Mouse (Mus musculus) forebrain, embryonic 13.5 days (tissue): ENCODE data around the gene Shmt1. TPM values are rescaled to one million over a fixed set of nuclear protein-coding genes. Genes with fewer than 3 reads are reported as not detected.

Experiments used
- ATAC-seq: fragments of 200-750 bp; cut with Nextera tagmentation; 2 replicates; pipeline ENCODE4 v1.8.0; 2017
- H3K27ac ChIP-seq: fragments of 300-500 bp; sonication (generic); 2 replicates; pipeline ENCODE4 v1.5.1; 2015; ENCODE audit warnings: inconsistent platforms, mild to moderate bottlenecking, moderate library complexity
- H3K27me3 ChIP-seq: fragments of 300-500 bp; sonication (generic); 2 replicates; pipeline ENCODE4 v1.6.1; 2015; ENCODE audit warnings: mild to moderate bottlenecking, inconsistent platforms
- H3K36me3 ChIP-seq: fragments of 300-500 bp; sonication (generic); 2 replicates; pipeline ENCODE4 v1.6.1; 2015; ENCODE audit warnings: mild to moderate bottlenecking, inconsistent platforms; ENCODE audit not compliant: poor library complexity, severe bottlenecking
- H3K4me1 ChIP-seq: fragments of 300-500 bp; sonication (generic); 2 replicates; pipeline ENCODE4 v1.6.1; 2015; ENCODE audit warnings: inconsistent platforms
- H3K4me2 ChIP-seq: fragments of 300-500 bp; sonication (generic); 2 replicates; pipeline ENCODE4 v1.6.1; 2015; ENCODE audit warnings: inconsistent platforms, mild to moderate bottlenecking, moderate library complexity
- H3K4me3 ChIP-seq: fragments of 300-500 bp; sonication (generic); 2 replicates; pipeline ENCODE4 v1.5.1; 2015; ENCODE audit warnings: mild to moderate bottlenecking, inconsistent platforms
- H3K9ac ChIP-seq: fragments of 300-500 bp; sonication (generic); 2 replicates; pipeline ENCODE4 v1.6.1; 2015; ENCODE audit warnings: mild to moderate bottlenecking, inconsistent platforms
- H3K9me3 ChIP-seq: fragments of 300-500 bp; sonication (generic); replicated peaks from 2 replicates; pipeline ENCODE4 v1.6.1; 2016; ENCODE audit warnings: inconsistent platforms
- WGBS: fragments of 180-500 bp; shearing (Covaris S2); methylation state at CpG from one replicate; pipeline ENCODE4 v1.1.7; 2015; 5-methylcytosine and 5-hydroxymethylcytosine counted together
- polyA plus RNA-seq: library from polyadenylated mRNA; unstranded; fragments of >200 nt; fragmentation: Nextera tagmentation; extraction: Ambion mirVana; gene quantifications from 2 replicates; pipeline ENCODE4 v1.2.1, GENCODE M21; 2015

Shmt1 gene
- polyA plus RNA-seq, 1 experiment from 2014 or later: 36.9 TPM

DNA sequence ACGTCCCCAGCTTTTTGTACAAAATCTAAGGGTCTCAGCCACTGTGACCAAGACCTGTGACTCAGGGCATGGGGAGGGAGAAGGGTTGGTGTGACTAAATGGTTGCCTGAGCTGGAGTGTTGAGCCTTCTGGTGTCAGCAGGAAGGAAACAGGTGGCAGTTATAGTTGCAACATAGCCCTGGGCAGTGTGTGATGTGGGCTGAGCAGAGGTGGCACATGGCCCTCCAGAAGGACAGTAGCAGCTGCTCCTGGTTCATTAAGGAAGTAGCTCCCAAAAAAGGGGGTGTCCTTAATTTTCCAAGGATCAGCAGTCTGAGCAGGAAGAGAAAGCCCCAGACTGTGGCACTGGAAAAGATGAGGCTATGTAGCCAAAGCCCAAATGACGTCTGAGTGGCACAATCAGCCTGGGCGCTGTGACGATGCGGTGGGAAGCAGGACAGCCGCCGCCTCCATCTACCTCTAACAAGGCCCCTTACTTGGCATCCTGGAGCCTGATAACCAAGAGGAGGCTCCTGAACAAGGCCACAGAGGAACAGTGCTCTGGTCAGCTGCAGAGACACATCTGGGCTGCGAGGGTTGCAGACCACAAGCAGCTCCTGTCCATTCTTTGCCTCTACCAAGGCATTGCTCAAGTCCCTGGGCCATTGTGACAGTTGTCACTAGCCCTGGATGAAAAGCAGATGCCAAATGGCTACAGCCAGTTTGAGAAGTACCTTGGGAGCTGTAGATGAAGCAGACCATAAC is 27.2 kb downstream of the Shmt1 start:
- H3K9me3 ChIP-seq: no peaks in the 10 kb centered on the region
- peaks cover 83% of the 10 kb centered on the region for H3K36me3 ChIP-seq
- 88% methylated on average over 8 of the region's 8 CpGs for WGBS
- H3K4me3 ChIP-seq: no peak overlapping the region
- no peak overlapping the region for H3K4me2 ChIP-seq
- H3K27me3 ChIP-seq: no peaks in the 10 kb centered on the region
- peaks cover 36% of the 10 kb centered on the region for H3K4me1 ChIP-seq
- no peak overlapping the region for H3K9ac ChIP-seq
- ATAC-seq: no peak
- no peak overlapping the region for H3K27ac ChIP-seq

DNA sequence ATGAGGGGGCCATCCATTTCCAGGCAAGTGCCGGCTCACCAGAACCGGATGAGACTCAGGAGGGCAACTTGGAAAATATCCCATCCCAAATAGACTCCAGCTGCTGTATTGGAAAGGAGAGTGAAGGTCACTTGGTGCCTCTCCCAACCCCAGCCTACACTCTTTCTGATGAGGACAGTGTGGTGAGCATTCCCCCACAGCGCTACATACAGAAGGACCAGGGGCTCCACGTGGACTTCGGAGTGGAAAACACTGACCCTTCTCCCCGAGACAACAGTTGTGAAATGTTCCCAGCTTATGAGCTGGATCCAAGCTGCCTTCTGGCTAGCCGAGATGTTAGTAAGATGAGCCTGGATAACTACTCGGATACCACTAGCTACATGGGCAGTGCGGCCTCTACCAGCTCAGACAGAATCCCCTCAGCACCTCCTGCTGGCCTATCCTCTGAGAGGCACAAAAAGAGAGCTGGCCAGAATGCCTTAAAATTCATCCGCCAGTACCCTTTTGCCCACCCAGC is 31.8 kb downstream of the Shmt1 start:
- 90% methylated on average over 10 of the region's 10 CpGs for WGBS
- Histone ChIP-seq H3K4me1 (peaks cover 70% of the 10 kb centered on the region), H3K36me3 (peaks cover 47% of the 10 kb centered on the region), H3K9ac (peak overlapping the region; percentile 56), H3K9me3 (no peaks in the 10 kb centered on the region), H3K4me2 (peak overlapping the region; percentile 54), H3K4me3 (peak overlapping the region; percentile 6), H3K27me3 (no peaks in the 10 kb centered on the region), H3K27ac (no peak overlapping the region)
- ATAC-seq: no peak

DNA sequence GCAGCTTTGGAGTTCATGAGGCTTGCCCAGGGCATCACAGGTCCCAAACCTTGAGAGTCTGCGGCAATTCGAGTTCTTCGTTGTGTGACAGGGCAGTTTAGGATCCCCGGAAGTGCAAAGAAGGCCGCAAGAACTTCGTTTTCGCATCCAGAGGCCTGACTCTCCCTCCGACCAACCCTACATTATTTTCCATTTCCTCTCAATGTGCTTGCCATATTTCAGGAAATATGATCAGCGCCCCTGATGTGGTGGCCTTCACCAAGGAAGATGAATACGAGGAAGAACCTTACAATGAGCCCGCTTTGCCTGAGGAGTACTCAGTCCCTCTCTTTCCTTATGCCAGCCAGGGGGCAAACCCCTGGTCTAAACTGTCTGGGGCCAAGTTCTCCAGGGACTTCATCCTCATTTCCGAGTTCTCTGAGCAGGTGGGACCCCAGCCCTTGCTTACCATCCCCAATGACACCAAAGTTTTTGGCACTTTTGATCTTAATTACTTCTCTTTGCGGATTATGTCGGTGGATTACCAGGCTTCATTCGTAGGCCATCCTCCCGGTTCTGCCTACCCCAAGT is 33.6 kb downstream of the Shmt1 start:
- Histone ChIP-seq H3K9me3 (no peaks in the 10 kb centered on the region), H3K9ac (peak overlapping the region; percentile 80), H3K36me3 (peaks cover 31% of the 10 kb centered on the region), H3K27ac (no peak overlapping the region), H3K4me3 (peak overlapping the region; percentile 91), H3K27me3 (no peaks in the 10 kb centered on the region), H3K4me1 (peaks cover 77% of the 10 kb centered on the region), H3K4me2 (peak overlapping the region; percentile 86)
- ATAC-seq: no peak
- WGBS: 27% methylated on average over 16 of the region's 16 CpGs

DNA sequence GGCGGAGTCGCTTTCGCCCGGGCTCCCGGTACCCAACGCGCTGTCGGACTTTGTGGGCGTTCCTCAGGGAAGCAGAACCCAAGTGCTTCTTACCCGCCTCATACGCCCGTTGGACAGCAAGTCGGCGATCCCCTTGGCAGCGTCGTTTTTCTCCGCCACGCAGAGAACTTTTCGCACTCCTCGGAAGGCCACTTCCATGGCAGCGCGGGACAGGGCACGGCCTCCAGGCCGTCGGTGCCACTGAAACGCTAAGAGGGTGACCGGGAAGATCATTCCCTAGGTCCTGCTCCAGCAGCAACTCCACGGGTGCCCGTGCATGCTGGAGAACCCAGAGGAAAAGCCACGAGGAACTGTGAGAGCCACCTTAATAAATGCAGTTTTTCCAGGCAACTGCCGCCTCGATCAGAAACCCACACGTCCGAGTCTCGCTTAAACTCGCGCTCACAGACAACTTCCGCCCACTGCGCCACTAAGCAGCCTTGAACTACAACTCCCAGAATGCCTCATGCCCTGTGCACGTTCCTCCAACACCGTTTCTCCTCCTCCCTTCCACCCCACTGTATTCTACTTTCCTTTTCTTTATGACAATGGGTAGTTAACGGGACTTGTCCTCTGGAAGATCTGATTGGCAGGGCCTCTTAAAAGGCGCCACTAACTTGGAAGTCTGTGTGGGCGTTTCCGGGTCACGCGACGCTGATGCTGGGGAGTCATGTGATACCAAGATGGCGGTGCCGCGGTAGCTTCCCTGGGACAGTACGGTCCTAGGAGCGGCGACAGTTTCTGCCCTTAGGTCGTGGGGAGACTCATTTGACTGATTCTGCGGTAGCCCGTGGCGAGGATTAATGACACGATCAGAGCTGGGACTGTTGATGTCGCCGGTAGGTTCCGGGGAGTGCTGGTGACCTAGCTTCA is 34.4 kb downstream of the Shmt1 start, which contains the start of the genes Top3a and Smcr8:
TSS of gene Top3a (minus strand) at position 537 of the 912 bp plus-strand sequence.
TSS of gene Smcr8 (plus strand) at position 696 of the 912 bp plus-strand sequence.
- no peaks in the 10 kb centered on the region for H3K9me3 ChIP-seq
- peak within 1 kb of the TSS; percentile 70 for H3K27ac ChIP-seq
- peaks cover 26% of the 10 kb centered on the region for H3K36me3 ChIP-seq
- H3K27me3 ChIP-seq: no peaks in the 10 kb centered on the region
- H3K4me1 ChIP-seq: peaks cover 69% of the 10 kb centered on the region
- peak within 1 kb of the TSS; percentile 86 for H3K4me2 ChIP-seq
- peak within 1 kb of the TSS; percentile 91 for H3K4me3 ChIP-seq
- peak; percentile 99 for ATAC-seq
- H3K9ac ChIP-seq: peak within 1 kb of the TSS; percentile 80
- WGBS: under 1% methylated on average over 62 of the region's 62 CpGs

DNA sequence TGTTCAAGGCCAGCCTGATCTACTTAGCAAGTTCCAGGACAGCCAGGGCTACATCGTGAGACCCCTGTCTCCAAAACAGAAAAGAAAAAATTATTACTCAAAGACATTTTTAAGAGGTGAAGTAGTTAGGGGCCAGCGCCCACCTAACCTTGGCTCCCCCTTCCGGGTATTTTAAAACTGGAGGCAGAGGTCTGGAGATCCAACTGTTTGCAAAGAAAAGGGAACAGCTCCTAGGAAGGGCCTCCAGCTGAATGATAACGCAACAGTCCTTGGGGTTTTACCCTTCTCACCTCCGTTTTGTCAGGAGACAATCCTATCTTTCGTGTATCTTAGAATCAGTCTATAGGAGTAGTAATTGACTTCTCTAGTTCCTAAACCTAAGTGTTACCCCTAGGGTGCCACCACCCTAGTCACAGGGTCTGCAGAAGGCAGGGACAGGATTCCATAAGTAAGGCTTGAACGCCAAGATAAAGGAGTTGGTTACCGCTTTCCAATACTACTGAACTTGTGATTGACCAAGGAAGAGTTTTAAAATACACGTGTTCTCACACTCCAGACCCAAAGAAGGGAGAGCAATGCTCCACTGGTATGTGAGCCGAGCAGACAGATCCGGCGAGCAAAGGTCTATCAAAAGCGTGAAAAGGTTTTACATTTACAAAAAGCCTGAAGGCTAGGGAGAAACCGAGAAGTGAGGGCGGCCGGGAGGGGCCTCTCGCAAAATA is 35.2 kb downstream of the Shmt1 start:
- Histone ChIP-seq H3K9me3 (no peaks in the 10 kb centered on the region), H3K4me3 (peak overlapping the region; percentile 91), H3K4me2 (peak overlapping the region; percentile 86), H3K27me3 (no peaks in the 10 kb centered on the region), H3K36me3 (peaks cover 22% of the 10 kb centered on the region), H3K9ac (peak overlapping the region; percentile 80), H3K4me1 (peaks cover 61% of the 10 kb centered on the region), H3K27ac (no peak overlapping the region)
- WGBS: 5% methylated on average over 17 of the region's 17 CpGs
- no peak for ATAC-seq

DNA sequence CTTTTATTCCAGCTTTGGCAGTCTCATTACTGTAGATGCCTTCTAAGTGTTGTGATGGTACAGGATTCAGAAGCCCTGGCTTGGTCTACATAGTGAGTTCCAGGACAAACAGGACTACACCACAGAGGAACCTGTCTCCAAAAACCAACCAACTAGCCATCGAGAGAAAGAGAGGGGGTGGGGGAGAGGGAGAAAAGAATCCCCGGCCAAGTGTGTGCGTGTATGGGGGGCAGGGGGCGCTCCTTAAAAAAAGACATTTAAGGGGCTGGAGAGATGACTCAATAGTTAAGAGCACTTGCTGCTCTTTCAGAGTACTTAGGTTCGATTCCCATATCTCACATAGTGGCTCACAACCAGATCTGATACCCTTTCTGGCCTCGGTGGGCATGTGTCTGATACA is 35.9 kb downstream of the Shmt1 start:
- no peaks in the 10 kb centered on the region for H3K9me3 ChIP-seq
- H3K4me2 ChIP-seq: peak overlapping the region; percentile 86
- 53% methylated on average over 6 of the region's 6 CpGs for WGBS
- no peak overlapping the region for H3K27ac ChIP-seq
- H3K4me1 ChIP-seq: peaks cover 54% of the 10 kb centered on the region
- H3K4me3 ChIP-seq: peak overlapping the region; percentile 91
- no peak for ATAC-seq
- H3K27me3 ChIP-seq: no peaks in the 10 kb centered on the region
- H3K36me3 ChIP-seq: peaks cover 17% of the 10 kb centered on the region
- H3K9ac ChIP-seq: peak overlapping the region; percentile 80; the same call in 1 of the 2 replicates

DNA sequence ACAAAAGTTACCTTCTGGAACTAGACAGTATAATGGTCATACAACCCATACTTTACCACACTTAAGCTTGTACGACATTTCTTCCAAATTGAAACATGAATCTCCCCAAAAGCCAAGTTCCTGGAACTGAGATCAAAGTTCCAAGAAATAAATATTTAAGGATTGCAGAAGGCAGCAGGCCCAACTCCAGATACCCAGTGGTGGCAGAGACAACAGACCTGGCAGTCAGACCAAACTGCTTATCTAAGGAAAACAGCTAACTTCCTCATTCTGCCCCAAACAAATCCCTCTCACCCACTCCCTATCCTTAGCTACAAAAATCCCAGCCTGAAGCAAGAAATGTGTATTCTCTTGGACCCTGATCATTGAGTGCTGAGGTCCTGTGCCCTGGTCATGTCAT is 36.7 kb downstream of the Shmt1 start:
- Histone ChIP-seq H3K4me2 (peak overlapping the region; percentile 86), H3K27ac (no peak overlapping the region), H3K4me3 (no peak overlapping the region), H3K9me3 (no peaks in the 10 kb centered on the region), H3K4me1 (peaks cover 47% of the 10 kb centered on the region), H3K36me3 (peaks cover 12% of the 10 kb centered on the region), H3K9ac (no peak overlapping the region), H3K27me3 (no peaks in the 10 kb centered on the region)
- WGBS: 86% methylated on average over 1 of the region's 1 CpGs
- ATAC-seq: no peak

DNA sequence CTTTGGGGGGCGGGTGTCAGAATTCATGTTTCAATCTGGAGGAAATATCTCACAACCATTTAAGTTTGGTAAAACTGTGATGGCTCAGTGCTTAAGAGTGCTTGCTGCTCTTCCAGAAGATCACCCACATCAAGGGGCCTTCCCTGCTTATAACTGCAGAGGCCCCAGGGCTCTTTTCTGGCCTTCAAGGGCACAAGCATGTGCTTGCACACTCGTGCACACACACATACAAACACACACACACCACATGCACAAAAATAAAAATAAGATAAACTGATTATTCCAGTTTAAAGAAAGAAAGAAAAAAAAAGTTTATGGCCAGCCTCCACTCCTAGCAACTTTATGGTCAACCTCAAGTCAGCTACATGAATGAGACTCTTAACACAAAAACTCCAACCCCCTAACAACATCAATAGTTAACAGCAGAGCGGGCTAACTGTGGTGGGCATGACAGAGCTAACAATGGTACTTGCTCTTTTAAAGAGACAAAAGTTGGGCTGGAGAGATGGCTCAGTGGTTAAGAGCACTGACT is 37.3 kb downstream of the Shmt1 start:
- Histone ChIP-seq H3K9ac (no peak overlapping the region), H3K4me3 (no peak overlapping the region), H3K27me3 (no peaks in the 10 kb centered on the region), H3K9me3 (no peaks in the 10 kb centered on the region), H3K4me2 (no peak overlapping the region), H3K27ac (no peak overlapping the region), H3K4me1 (peaks cover 40% of the 10 kb centered on the region), H3K36me3 (peaks cover 6% of the 10 kb centered on the region; the same call in 1 of the 2 replicates)
- ATAC-seq: no peak
- WGBS: 81% methylated on average over 3 of the region's 3 CpGs

DNA sequence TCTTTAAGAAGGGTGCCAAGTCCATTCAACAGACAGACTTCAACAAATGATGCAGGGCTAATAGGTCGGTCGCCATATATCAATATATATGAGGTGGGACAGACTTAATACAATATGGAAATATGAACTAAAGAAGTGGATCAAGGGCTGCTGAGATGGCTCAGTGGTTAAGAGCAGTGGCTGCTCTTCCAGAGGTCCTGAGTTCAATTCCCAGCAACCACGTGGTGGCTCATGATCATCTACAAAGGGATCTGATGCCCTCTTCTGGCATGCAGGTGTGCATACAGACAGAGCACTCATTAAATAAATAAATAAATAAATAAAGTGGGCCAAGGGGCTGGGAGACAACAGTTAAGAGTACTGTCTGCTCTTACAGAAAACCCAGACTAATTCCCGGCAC is 39.4 kb downstream of the Shmt1 start:
- Histone ChIP-seq H3K9ac (no peak overlapping the region), H3K27me3 (no peaks in the 10 kb centered on the region), H3K27ac (no peak overlapping the region), H3K9me3 (no peaks in the 10 kb centered on the region), H3K4me1 (peaks cover 27% of the 10 kb centered on the region), H3K4me3 (no peak overlapping the region), H3K4me2 (no peak overlapping the region), H3K36me3 (no peaks in the 10 kb centered on the region)
- no peak for ATAC-seq
- 81% methylated on average over 4 of the region's 4 CpGs for WGBS

DNA sequence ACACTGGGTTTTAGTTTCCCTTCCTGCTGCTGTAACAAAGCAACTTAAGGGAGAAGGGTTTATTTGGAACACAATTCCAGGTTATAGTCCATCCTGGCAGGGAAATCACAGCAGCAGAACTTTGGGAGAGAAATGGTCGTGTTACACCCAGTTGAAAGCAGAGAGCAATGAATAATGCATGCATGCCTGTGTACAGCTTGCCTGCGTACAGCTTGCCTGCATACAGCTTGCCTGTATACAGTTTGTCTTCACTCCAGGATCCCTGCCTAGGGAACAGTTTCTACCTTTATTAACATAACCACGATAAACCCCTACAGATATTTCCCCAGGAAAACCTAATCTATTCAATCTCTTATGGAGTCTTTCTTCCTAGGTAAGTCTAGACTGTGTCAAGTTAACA is 40.7 kb downstream of the Shmt1 start:
- H3K4me3 ChIP-seq: no peak overlapping the region
- no peaks in the 10 kb centered on the region for H3K36me3 ChIP-seq
- H3K9ac ChIP-seq: no peak overlapping the region
- 75% methylated on average over 3 of the region's 3 CpGs for WGBS
- H3K9me3 ChIP-seq: no peaks in the 10 kb centered on the region
- H3K27me3 ChIP-seq: no peaks in the 10 kb centered on the region
- H3K4me1 ChIP-seq: peaks cover 19% of the 10 kb centered on the region
- no peak for ATAC-seq
- H3K27ac ChIP-seq: no peak overlapping the region
- no peak overlapping the region for H3K4me2 ChIP-seq

DNA sequence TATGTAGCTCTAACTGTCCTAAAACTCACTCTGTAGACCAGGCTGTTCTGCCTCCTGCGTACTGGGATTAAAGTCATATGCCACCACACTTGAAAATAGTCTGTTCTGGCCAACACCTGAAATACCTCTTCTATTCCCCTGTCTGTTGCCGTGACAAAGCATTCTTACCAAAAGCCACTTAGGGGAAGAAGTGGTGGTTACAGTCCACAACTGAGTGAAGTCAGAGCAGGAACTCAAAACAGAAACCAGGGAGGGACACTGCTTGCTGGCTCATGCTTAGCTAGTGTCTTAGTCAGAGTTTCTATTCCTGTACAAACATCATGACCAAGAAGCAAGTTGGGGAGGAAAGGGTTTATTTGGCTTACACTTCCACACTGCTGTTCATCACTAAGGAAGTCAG is 42.2 kb downstream of the Shmt1 start:
- no peak overlapping the region for H3K9ac ChIP-seq
- ATAC-seq: no peak
- H3K4me3 ChIP-seq: no peak overlapping the region
- H3K9me3 ChIP-seq: no peaks in the 10 kb centered on the region; the same call in 1 of the 2 replicates
- H3K4me2 ChIP-seq: no peak overlapping the region
- no peaks in the 10 kb centered on the region for H3K27me3 ChIP-seq
- WGBS: 87% methylated on average over 2 of the region's 2 CpGs
- H3K36me3 ChIP-seq: 0 out of 2 replicates have a peak, but pooled peaks cover 5% of the 10 kb centered on the region
- peaks cover 5% of the 10 kb centered on the region; the same call in 1 of the 2 replicates for H3K4me1 ChIP-seq
- H3K27ac ChIP-seq: no peak overlapping the region
